Mouse (Mus musculus): ENCODE measurements around the gene Bpifb9a.

- TF ChIP-seq TAL1 (IDR thresholded peaks at IDR 0.05; ENCODE audit: low read length) (no peak), GATA1 (IDR thresholded peaks at IDR 0.05; ENCODE audit: low read length) (no peak)
Observed at GRCm38 (mm10) chr2:154227830-154228229, 29.8 kb upstream of the Bpifb9a start.
